Mouse (Mus musculus) limb, embryonic 13.5 days (tissue): ENCODE results near the gene Adh7. TPM values are rescaled to one million over a fixed set of nuclear protein-coding genes. Genes with fewer than 3 reads are reported as not detected.

Experiments used
- ATAC-seq: fragments of 200-750 bp; cut with Nextera tagmentation; 2 replicates; pipeline ENCODE4 v1.8.0; 2017; ENCODE audit warnings: low read depth, moderate number of reproducible peaks, moderate TSS enrichment; ENCODE audit not compliant: low FRiP score
- H3K27ac ChIP-seq: fragments of 300-500 bp; sonication (generic); 2 replicates; pipeline ENCODE4 v1.5.1; 2015; ENCODE audit warnings: inconsistent platforms, mild to moderate bottlenecking, moderate library complexity
- H3K27me3 ChIP-seq: fragments of 300-500 bp; sonication (generic); 2 replicates; pipeline ENCODE4 v1.6.1; 2015; ENCODE audit warnings: mild to moderate bottlenecking, inconsistent platforms
- H3K36me3 ChIP-seq: fragments of 300-500 bp; sonication (generic); 2 replicates; pipeline ENCODE4 v1.6.1; 2015; ENCODE audit warnings: inconsistent platforms, mild to moderate bottlenecking, moderate library complexity
- H3K4me1 ChIP-seq: fragments of 300-500 bp; sonication (generic); 2 replicates; pipeline ENCODE4 v1.6.1; 2015; ENCODE audit warnings: inconsistent platforms
- H3K4me2 ChIP-seq: fragments of 300-500 bp; sonication (generic); replicated peaks from 2 replicates; pipeline ENCODE4 v1.6.1; 2015; ENCODE audit warnings: inconsistent platforms, mild to moderate bottlenecking, moderate library complexity
- H3K4me3 ChIP-seq: fragments of 300-500 bp; sonication (generic); 2 replicates; pipeline ENCODE4 v1.5.1; 2015; ENCODE audit warnings: moderate library complexity, mild to moderate bottlenecking, inconsistent platforms
- H3K9ac ChIP-seq: fragments of 300-500 bp; sonication (generic); 2 replicates; pipeline ENCODE4 v1.6.1; 2015; ENCODE audit warnings: mild to moderate bottlenecking, inconsistent platforms
- H3K9me3 ChIP-seq: fragments of 300-500 bp; sonication (generic); 2 replicates; pipeline ENCODE4 v1.6.1; 2016; ENCODE audit warnings: inconsistent platforms
- WGBS: fragments of 180-500 bp; shearing (Covaris S2); methylation state at CpG from one replicate; pipeline ENCODE4 v1.1.7; 2015; 5-methylcytosine and 5-hydroxymethylcytosine counted together
- polyA plus RNA-seq: library from polyadenylated mRNA; unstranded; fragments of >200 nt; fragmentation: Nextera tagmentation; extraction: Ambion mirVana; gene quantifications from 2 replicates; pipeline ENCODE4 v1.2.1, GENCODE M21; 2015

The Adh7 gene
- polyA plus RNA-seq, 1 experiment from 2014 or later = 0.32 TPM

- H3K9me3 ChIP-seq = no peaks in the 10 kb centered on the region
Observed at GRCm38 (mm10) chr3:138225853-138226252, 8.3 kb downstream of the Adh7 start.

GRCm38 (mm10) chr3:138226476-138226875 lies 8.9 kb downstream of the Adh7 start:
- H3K4me1 ChIP-seq = no peaks in the 10 kb centered on the region
- no peak overlapping the region for H3K4me3 ChIP-seq
- no peaks in the 10 kb centered on the region for H3K27me3 ChIP-seq
- 88% methylated on average over 6 of the region's 6 CpGs for WGBS
- no peak overlapping the region for H3K9ac ChIP-seq
- H3K9me3 ChIP-seq = no peaks in the 10 kb centered on the region
- H3K4me2 ChIP-seq = no peak overlapping the region
- no peak overlapping the region for H3K27ac ChIP-seq
- ATAC-seq = no peak
- no peaks in the 10 kb centered on the region for H3K36me3 ChIP-seq

More at GRCm38 (mm10) chr3:138225853-138226252, 8.3 kb downstream of the Adh7 start:
- ATAC-seq = no peak
- no peak overlapping the region for H3K4me3 ChIP-seq
- no peaks in the 10 kb centered on the region for H3K4me1 ChIP-seq
- H3K27me3 ChIP-seq = no peaks in the 10 kb centered on the region
- no peak overlapping the region for H3K9ac ChIP-seq
- H3K36me3 ChIP-seq = no peaks in the 10 kb centered on the region
- H3K4me2 ChIP-seq = no peak overlapping the region
- H3K27ac ChIP-seq = no peak overlapping the region
- WGBS = 75% methylated on average over 7 of the region's 7 CpGs

GRCm38 (mm10) chr3:138227082-138227481 lies 9.5 kb downstream of the Adh7 start:
- H3K4me3 ChIP-seq = no peak overlapping the region
- H3K27ac ChIP-seq = no peak overlapping the region
- ATAC-seq = no peak
- WGBS = 94% methylated on average over 2 of the region's 2 CpGs
- H3K27me3 ChIP-seq = no peaks in the 10 kb centered on the region
- H3K9me3 ChIP-seq = no peaks in the 10 kb centered on the region
- H3K9ac ChIP-seq = no peak overlapping the region
- no peaks in the 10 kb centered on the region for H3K36me3 ChIP-seq
- H3K4me1 ChIP-seq = no peaks in the 10 kb centered on the region
- H3K4me2 ChIP-seq = no peak overlapping the region

GRCm38 (mm10) chr3:138227782-138228181 lies 10.2 kb downstream of the Adh7 start:
- Histone ChIP-seq H3K4me3 (no peak overlapping the region), H3K4me2 (no peak overlapping the region), H3K4me1 (no peaks in the 10 kb centered on the region), H3K36me3 (no peaks in the 10 kb centered on the region), H3K9me3 (no peaks in the 10 kb centered on the region), H3K9ac (no peak overlapping the region), H3K27me3 (no peaks in the 10 kb centered on the region), H3K27ac (no peak overlapping the region)
- WGBS = 90% methylated on average over 8 of the region's 8 CpGs
- ATAC-seq = no peak

GRCm38 (mm10) chr3:138229448-138229847 lies 11.9 kb downstream of the Adh7 start:
- Histone ChIP-seq H3K9me3 (no peaks in the 10 kb centered on the region), H3K27ac (no peak overlapping the region), H3K36me3 (no peaks in the 10 kb centered on the region), H3K4me1 (no peaks in the 10 kb centered on the region), H3K4me3 (no peak overlapping the region), H3K27me3 (no peaks in the 10 kb centered on the region), H3K4me2 (no peak overlapping the region), H3K9ac (no peak overlapping the region)
- 71% methylated on average over 1 of the region's 1 CpGs for WGBS
- no peak for ATAC-seq

GRCm38 (mm10) chr3:138230266-138230665 lies 12.7 kb downstream of the Adh7 start:
- ATAC-seq = no peak
- 79% methylated on average over 3 of the region's 3 CpGs for WGBS
- no peaks in the 10 kb centered on the region for H3K36me3 ChIP-seq

GRCm38 (mm10) chr3:138231531-138231930 lies 14.0 kb downstream of the Adh7 start:
- no peak for ATAC-seq
- no peaks in the 10 kb centered on the region for H3K4me1 ChIP-seq
- 66% methylated on average over 2 of the region's 2 CpGs for WGBS

More at GRCm38 (mm10) chr3:138230266-138230665, 12.7 kb downstream of the Adh7 start:
- no peak overlapping the region for H3K9ac ChIP-seq
- H3K4me1 ChIP-seq = no peaks in the 10 kb centered on the region
- H3K27me3 ChIP-seq = no peaks in the 10 kb centered on the region
- H3K4me3 ChIP-seq = no peak overlapping the region
- H3K27ac ChIP-seq = no peak overlapping the region
- no peaks in the 10 kb centered on the region for H3K9me3 ChIP-seq
- no peak overlapping the region for H3K4me2 ChIP-seq

GRCm38 (mm10) chr3:138236546-138237163 lies 19.1 kb downstream of the Adh7 start:
- peaks cover 14% of the 10 kb centered on the region for H3K27me3 ChIP-seq
- ATAC-seq = no peak
- H3K27ac ChIP-seq = no peak overlapping the region
- WGBS = 81% methylated on average over 11 of the region's 11 CpGs
- H3K4me1 ChIP-seq = peaks cover 15% of the 10 kb centered on the region
- H3K4me3 ChIP-seq = no peak overlapping the region
- no peaks in the 10 kb centered on the region for H3K36me3 ChIP-seq
- H3K4me2 ChIP-seq = no peak overlapping the region
- H3K9ac ChIP-seq = no peak overlapping the region
- H3K9me3 ChIP-seq = no peaks in the 10 kb centered on the region

More at GRCm38 (mm10) chr3:138231531-138231930, 14.0 kb downstream of the Adh7 start:
- Histone ChIP-seq H3K36me3 (no peaks in the 10 kb centered on the region), H3K27me3 (no peaks in the 10 kb centered on the region), H3K4me2 (no peak overlapping the region), H3K27ac (no peak overlapping the region), H3K9me3 (no peaks in the 10 kb centered on the region), H3K4me3 (no peak overlapping the region), H3K9ac (no peak overlapping the region)

- Histone ChIP-seq H3K27ac (no peak overlapping the region), H3K27me3 (peaks cover 19% of the 10 kb centered on the region), H3K4me2 (no peak overlapping the region), H3K36me3 (no peaks in the 10 kb centered on the region), H3K9ac (no peak overlapping the region), H3K4me1 (peaks cover 28% of the 10 kb centered on the region), H3K9me3 (no peaks in the 10 kb centered on the region), H3K4me3 (no peak overlapping the region)
- WGBS = 84% methylated on average over 10 of the region's 10 CpGs
- no peak for ATAC-seq
Observed at GRCm38 (mm10) chr3:138238046-138238445, 20.5 kb downstream of the Adh7 start.

- Histone ChIP-seq H3K36me3 (no peaks in the 10 kb centered on the region), H3K27me3 (peaks cover 31% of the 10 kb centered on the region), H3K9me3 (no peaks in the 10 kb centered on the region), H3K4me1 (peaks cover 32% of the 10 kb centered on the region), H3K27ac (no peak overlapping the region), H3K9ac (no peak overlapping the region), H3K4me2 (no peak overlapping the region), H3K4me3 (no peak overlapping the region)
- 90% methylated on average over 6 of the region's 6 CpGs for WGBS
- no peak for ATAC-seq
Observed at GRCm38 (mm10) chr3:138239461-138239860, 21.9 kb downstream of the Adh7 start.

- Histone ChIP-seq H3K4me1 (peaks cover 32% of the 10 kb centered on the region), H3K27me3 (peaks cover 33% of the 10 kb centered on the region), H3K27ac (no peak overlapping the region), H3K4me3 (no peak overlapping the region), H3K36me3 (no peaks in the 10 kb centered on the region), H3K4me2 (no peak overlapping the region), H3K9me3 (no peaks in the 10 kb centered on the region), H3K9ac (no peak overlapping the region)
- 79% methylated on average over 3 of the region's 3 CpGs for WGBS
- no peak; the same call in 1 of the 2 replicates for ATAC-seq
Observed at GRCm38 (mm10) chr3:138240411-138240810, 22.9 kb downstream of the Adh7 start.

- peaks cover 32% of the 10 kb centered on the region for H3K4me1 ChIP-seq
- no peaks in the 10 kb centered on the region for H3K9me3 ChIP-seq
- H3K27ac ChIP-seq = no peak overlapping the region
- ATAC-seq = peak; percentile 68
- no peaks in the 10 kb centered on the region for H3K36me3 ChIP-seq
- no peak overlapping the region for H3K4me3 ChIP-seq
- WGBS = 33% methylated on average over 5 of the region's 5 CpGs
- no peak overlapping the region for H3K9ac ChIP-seq
- H3K4me2 ChIP-seq = 0 out of 2 replicates have a peak overlapping the region, but pooled peaks have one; percentile 16
- H3K27me3 ChIP-seq = peaks cover 33% of the 10 kb centered on the region
Observed at GRCm38 (mm10) chr3:138240942-138241341, 23.4 kb downstream of the Adh7 start.

- 31% methylated on average over 6 of the region's 6 CpGs for WGBS
- no peak overlapping the region for H3K4me3 ChIP-seq
Observed at GRCm38 (mm10) chr3:138241371-138241770, 23.8 kb downstream of the Adh7 start.

More at GRCm38 (mm10) chr3:138241371-138241770, 23.8 kb downstream of the Adh7 start:
- Histone ChIP-seq H3K4me1 (peaks cover 32% of the 10 kb centered on the region), H3K9me3 (no peaks in the 10 kb centered on the region), H3K9ac (no peak overlapping the region), H3K27me3 (peaks cover 33% of the 10 kb centered on the region), H3K36me3 (no peaks in the 10 kb centered on the region), H3K27ac (no peak overlapping the region), H3K4me2 (0 out of 2 replicates have a peak overlapping the region, but pooled peaks have one; percentile 16)
- ATAC-seq = no peak
